Mouse (Mus musculus) midbrain, embryonic 16.5 days (tissue): ENCODE measurements at regions not wholly inside any gene's neighbourhood (a gene's known extent, or its start where the extent isn't known, plus 50 kb on each side); places are given as distances from the start of the nearest gene placed in this dataset.

Source experiments
- ATAC-seq: fragments of 200-750 bp; cut with Nextera tagmentation; 2 replicates; pipeline ENCODE4 v1.8.0; 2017; ENCODE audit warnings: moderate TSS enrichment
- H3K27ac ChIP-seq: fragments of 300-500 bp; sonication (generic); 2 replicates; pipeline ENCODE4 v1.5.1; 2014; ENCODE audit warnings: mild to moderate bottlenecking, low read length, mixed read lengths
- H3K27me3 ChIP-seq: fragments of 300-500 bp; sonication (generic); 2 replicates; pipeline ENCODE4 v1.6.1; 2014; ENCODE audit warnings: low read depth, low read length, mixed read lengths; ENCODE audit not compliant: control insufficient read depth, insufficient read depth
- H3K36me3 ChIP-seq: fragments of 300-500 bp; sonication (generic); 2 replicates; pipeline ENCODE4 v1.6.1; 2014; ENCODE audit warnings: mild to moderate bottlenecking, low read length, moderate library complexity, mixed read lengths; ENCODE audit not compliant: control insufficient read depth, insufficient read depth
- H3K4me1 ChIP-seq: fragments of 300-500 bp; sonication (generic); 2 replicates; pipeline ENCODE4 v1.6.1; 2014; ENCODE audit warnings: mild to moderate bottlenecking, low read length, mixed read lengths; ENCODE audit not compliant: control insufficient read depth, insufficient read depth
- H3K4me2 ChIP-seq: fragments of 300-500 bp; sonication (generic); 2 replicates; pipeline ENCODE4 v1.6.1; 2014; ENCODE audit warnings: mild to moderate bottlenecking, low read length, mixed read lengths
- H3K4me3 ChIP-seq: fragments of 300-500 bp; sonication (generic); 2 replicates; pipeline ENCODE4 v1.5.1; 2014; ENCODE audit warnings: low read depth, mild to moderate bottlenecking, low read length, moderate library complexity, mixed read lengths
- H3K9ac ChIP-seq: fragments of 300-500 bp; sonication (generic); 2 replicates; pipeline ENCODE4 v1.6.1; 2014; ENCODE audit warnings: low read depth, low read length, mixed read lengths
- H3K9me3 ChIP-seq: fragments of 300-500 bp; sonication (generic); replicated peaks from 2 replicates; pipeline ENCODE4 v1.6.1; 2014; ENCODE audit warnings: mild to moderate bottlenecking, low read length, mixed read lengths; ENCODE audit not compliant: control insufficient read depth, poor library complexity, severe bottlenecking
- WGBS: fragments of 180-500 bp; shearing (Covaris S2); extraction: QIAGEN DNeasy Blood & Tissue Kit; methylation state at CpG from one replicate; pipeline ENCODE4 v1.1.7; 2014; 5-methylcytosine and 5-hydroxymethylcytosine counted together

DNA sequence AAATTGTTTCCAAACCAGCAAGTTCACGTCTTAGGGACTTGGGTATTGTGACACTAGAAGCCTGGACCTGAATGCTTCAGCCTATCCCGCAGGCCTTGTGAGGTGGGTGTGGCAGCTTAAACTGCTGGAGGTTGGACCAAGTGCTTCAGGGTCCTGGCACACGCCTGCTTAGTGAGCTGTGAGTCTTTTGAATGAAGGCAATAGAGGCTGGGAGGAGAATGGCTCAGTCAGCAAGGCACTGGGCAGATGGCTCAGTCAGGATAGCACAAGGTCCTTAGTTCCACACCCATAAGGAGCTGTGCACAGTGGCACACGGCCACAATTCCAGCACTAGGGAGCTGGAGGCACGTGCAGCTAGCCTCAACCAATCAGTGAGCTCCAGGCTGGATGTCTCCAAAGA lies 80.5 kb upstream of the Pmepa1 start:
- Histone ChIP-seq H3K9ac (no peak overlapping the region), H3K27ac (no peak overlapping the region), H3K4me1 (no peaks in the 10 kb centered on the region; the same call in 1 of the 2 replicates), H3K9me3 (no peaks in the 10 kb centered on the region), H3K27me3 (no peaks in the 10 kb centered on the region), H3K4me3 (no peak overlapping the region), H3K36me3 (no peaks in the 10 kb centered on the region), H3K4me2 (no peak overlapping the region)
- WGBS = 65% methylated on average over 5 of the region's 5 CpGs
- ATAC-seq = no peak

- Histone ChIP-seq H3K9me3 (no peaks in the 10 kb centered on the region), H3K4me2 (peak overlapping the region; percentile 56), H3K36me3 (no peaks in the 10 kb centered on the region), H3K4me1 (peaks cover 11% of the 10 kb centered on the region; the same call in 1 of the 2 replicates), H3K9ac (peak overlapping the region; percentile 60), H3K27ac (peak overlapping the region; percentile 66; the same call in 1 of the 2 replicates), H3K27me3 (no peaks in the 10 kb centered on the region), H3K4me3 (peak overlapping the region; percentile 26)
- 9% methylated on average over 24 of the region's 24 CpGs for WGBS
- peak; percentile 82 for ATAC-seq
Measured at GRCm38 (mm10) chr2:173365441-173366166, 89.3 kb upstream of the Pmepa1 start.

GRCm38 (mm10) chr2:173366734-173367133 lies 90.4 kb upstream of the Pmepa1 start:
- Histone ChIP-seq H3K4me3 (no peak overlapping the region), H3K9ac (no peak overlapping the region), H3K27ac (no peak overlapping the region), H3K36me3 (no peaks in the 10 kb centered on the region), H3K4me2 (no peak overlapping the region), H3K4me1 (peaks cover 11% of the 10 kb centered on the region; the same call in 1 of the 2 replicates), H3K27me3 (no peaks in the 10 kb centered on the region), H3K9me3 (peaks cover 2% of the 10 kb centered on the region; the same call in 1 of the 2 replicates)
- WGBS = 80% methylated on average over 11 of the region's 11 CpGs
- no peak for ATAC-seq

GRCm38 (mm10) chr2:173368899-173369298 lies 92.6 kb upstream of the Pmepa1 start:
- H3K9ac ChIP-seq = no peak overlapping the region

DNA sequence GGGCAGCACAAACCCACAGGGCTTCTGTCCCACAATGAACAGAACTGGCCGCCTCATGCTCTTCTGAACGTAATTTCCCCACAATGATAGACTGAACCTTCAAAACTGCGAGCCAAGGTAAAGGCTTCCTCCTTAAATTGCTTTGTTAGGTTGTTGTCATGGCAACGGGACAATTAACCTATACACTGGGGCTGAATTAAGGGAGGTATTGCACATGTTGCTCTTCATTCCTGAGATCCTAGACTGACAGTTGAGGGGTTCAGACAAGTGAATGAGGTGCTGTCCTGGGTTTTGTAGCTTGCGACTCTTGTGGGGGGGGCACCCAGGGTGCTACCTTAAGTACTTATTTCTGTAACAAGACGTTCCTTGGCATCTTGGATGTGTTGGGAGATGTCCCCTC lies 100.6 kb upstream of the Pmepa1 start:
- Histone ChIP-seq H3K9ac (no peak overlapping the region), H3K27me3 (no peaks in the 10 kb centered on the region), H3K36me3 (no peaks in the 10 kb centered on the region), H3K27ac (no peak overlapping the region), H3K4me1 (no peaks in the 10 kb centered on the region), H3K4me3 (no peak overlapping the region), H3K4me2 (no peak overlapping the region), H3K9me3 (0 out of 2 replicates have a peak, but pooled peaks cover 4% of the 10 kb centered on the region)
- no peak for ATAC-seq
- WGBS = 69% methylated on average over 6 of the region's 6 CpGs

More at GRCm38 (mm10) chr2:173368899-173369298, 92.6 kb upstream of the Pmepa1 start:
- Histone ChIP-seq H3K36me3 (no peaks in the 10 kb centered on the region), H3K4me1 (peaks cover 11% of the 10 kb centered on the region; the same call in 1 of the 2 replicates), H3K4me3 (no peak overlapping the region), H3K27ac (no peak overlapping the region), H3K27me3 (no peaks in the 10 kb centered on the region), H3K9me3 (peaks cover 8% of the 10 kb centered on the region; the same call in 1 of the 2 replicates), H3K4me2 (no peak overlapping the region)
- WGBS = 46% methylated on average over 7 of the region's 7 CpGs
- no peak for ATAC-seq

DNA sequence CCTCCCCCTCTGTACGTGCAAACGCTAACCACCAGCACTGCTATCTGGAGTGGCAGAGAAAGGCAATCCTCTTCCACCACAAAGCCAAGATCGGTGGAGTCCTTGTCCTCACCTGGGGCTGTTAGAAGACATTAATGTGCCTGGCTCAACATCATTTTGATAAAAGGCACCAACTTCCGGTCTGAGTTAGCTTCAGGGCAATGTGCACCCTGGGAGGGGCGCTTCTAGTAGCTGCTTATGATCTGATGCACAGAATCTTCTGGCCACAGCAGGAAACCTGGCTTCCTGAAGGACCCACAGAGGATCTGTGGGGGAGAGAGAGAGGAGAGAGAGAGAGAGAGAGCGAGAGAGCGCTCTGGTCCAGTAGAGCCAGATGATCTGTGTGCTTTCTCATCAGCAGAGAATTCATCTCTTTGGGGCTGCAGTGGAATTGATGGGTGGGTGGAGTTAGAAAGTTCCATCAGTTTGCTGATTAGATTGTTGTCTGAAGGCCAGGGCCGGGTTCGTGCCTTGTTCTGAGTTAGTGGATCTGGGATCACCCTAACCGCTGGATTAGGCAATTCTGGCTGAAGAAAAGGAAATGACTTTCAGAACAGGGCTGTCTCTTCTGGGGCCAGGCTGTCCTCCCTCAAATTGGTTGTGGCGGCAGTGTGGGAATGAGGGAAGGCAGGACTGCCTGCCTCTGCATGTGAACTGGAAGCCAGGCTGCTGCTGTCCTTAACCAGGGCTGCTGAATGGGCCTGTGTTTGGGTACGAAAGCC lies 101.3 kb upstream of the Pmepa1 start:
- H3K27me3 ChIP-seq = no peaks in the 10 kb centered on the region
- H3K27ac ChIP-seq = no peak overlapping the region
- H3K4me3 ChIP-seq = no peak overlapping the region
- H3K4me1 ChIP-seq = no peaks in the 10 kb centered on the region
- 75% methylated on average over 10 of the region's 12 CpGs for WGBS
- no peak overlapping the region for H3K4me2 ChIP-seq
- no peaks in the 10 kb centered on the region for H3K36me3 ChIP-seq
- H3K9ac ChIP-seq = no peak overlapping the region
- no peaks in the 10 kb centered on the region for H3K9me3 ChIP-seq
- ATAC-seq = no peak

- H3K4me2 ChIP-seq = no peak overlapping the region
- no peaks in the 10 kb centered on the region for H3K4me1 ChIP-seq
- H3K4me3 ChIP-seq = no peak overlapping the region
- 96% methylated on average over 1 of the region's 1 CpGs for WGBS
- no peak for ATAC-seq
- H3K36me3 ChIP-seq = no peaks in the 10 kb centered on the region
- H3K27me3 ChIP-seq = no peaks in the 10 kb centered on the region
- H3K9ac ChIP-seq = no peak overlapping the region
- no peak overlapping the region for H3K27ac ChIP-seq
- H3K9me3 ChIP-seq = no peaks in the 10 kb centered on the region
Measured at GRCm38 (mm10) chr2:173379736-173380135, 103.4 kb upstream of the Pmepa1 start.

- 76% methylated on average over 3 of the region's 3 CpGs for WGBS
- no peaks in the 10 kb centered on the region for H3K27me3 ChIP-seq
- H3K9ac ChIP-seq = no peak overlapping the region
- no peak overlapping the region for H3K4me3 ChIP-seq
- H3K27ac ChIP-seq = no peak overlapping the region
- H3K4me1 ChIP-seq = no peaks in the 10 kb centered on the region
- H3K36me3 ChIP-seq = no peaks in the 10 kb centered on the region
- H3K9me3 ChIP-seq = no peaks in the 10 kb centered on the region
- no peak for ATAC-seq
- H3K4me2 ChIP-seq = no peak overlapping the region
Measured at GRCm38 (mm10) chr2:173380341-173380761, 104.0 kb upstream of the Pmepa1 start.
